Mouse (Mus musculus) CD4-positive, CD25-positive, alpha-beta regulatory T cell, adult 4 months (primary cell): ENCODE measurements at regions not wholly inside any gene's neighbourhood (a gene's known extent, or its start where the extent isn't known, plus 50 kb on each side); places are given as distances from the start of the nearest gene placed in this dataset.
A peak's percentile ranks its signal among the peaks of the same experiment; 100 is the strongest.
"Not testable (repeated sequence)": the region's sequence is repeated elsewhere in the genome, so short reads cannot be mapped to it uniquely, and the experiment has no call there.

Source experiments
- ATAC-seq: one replicate; pipeline ENCODE4 v1.8.0; 2017

DNA sequence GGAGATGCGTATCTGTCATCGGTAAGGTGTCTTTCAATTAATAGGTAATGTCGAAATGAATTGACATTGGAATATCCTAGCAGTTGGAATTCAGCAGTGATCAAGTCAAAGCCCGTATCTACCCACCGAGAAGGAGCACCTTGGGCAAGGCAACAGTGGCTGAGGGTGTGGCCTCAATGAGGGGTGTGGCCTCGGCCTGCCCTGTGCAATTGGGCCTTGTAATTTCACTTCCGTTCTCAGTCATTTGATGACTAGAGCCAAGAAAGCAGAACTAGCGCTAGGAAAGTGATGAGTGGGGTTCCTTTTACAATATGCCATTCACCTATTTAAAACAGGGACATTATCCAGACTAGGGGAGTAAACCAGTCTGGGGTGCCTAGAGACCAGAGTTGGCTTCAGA lies 77.6 kb downstream of the Elovl4 start:
- no peak for ATAC-seq

DNA sequence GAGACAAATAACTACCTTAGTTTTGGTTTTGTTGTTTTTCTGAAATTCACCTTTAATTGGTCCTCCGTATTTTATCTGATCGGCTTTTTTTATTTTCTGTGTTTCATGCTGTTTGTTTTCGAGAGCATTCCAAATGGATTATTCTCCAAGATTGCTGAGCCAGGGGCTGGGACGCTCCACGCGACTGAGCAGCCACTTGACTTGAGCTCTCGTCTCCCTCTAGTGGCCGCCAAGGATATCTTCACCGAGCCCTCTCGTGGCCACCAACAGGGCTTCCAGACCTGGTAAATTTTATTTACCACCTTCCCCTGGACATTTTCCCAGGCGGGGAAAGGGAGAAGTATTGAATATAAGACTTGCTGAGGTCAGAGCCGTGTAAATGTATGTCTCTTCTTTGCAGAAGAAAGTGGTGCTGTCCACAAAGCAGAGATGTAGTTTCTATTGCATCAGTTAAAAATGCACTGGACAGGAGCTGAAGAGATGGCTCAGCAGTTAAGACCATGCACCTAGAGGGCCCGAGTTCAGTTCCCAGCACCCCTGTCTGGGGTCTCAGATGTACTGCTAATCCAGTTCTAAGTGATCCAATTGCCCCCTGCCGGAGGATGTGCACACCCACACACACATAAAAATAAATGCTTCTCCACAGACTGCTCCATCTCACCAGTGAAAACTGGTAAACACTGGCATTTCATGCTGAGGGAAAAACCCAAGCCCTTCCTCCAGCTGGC lies 78.5 kb downstream of the Elovl4 start:
- peak; percentile 96 for ATAC-seq

DNA sequence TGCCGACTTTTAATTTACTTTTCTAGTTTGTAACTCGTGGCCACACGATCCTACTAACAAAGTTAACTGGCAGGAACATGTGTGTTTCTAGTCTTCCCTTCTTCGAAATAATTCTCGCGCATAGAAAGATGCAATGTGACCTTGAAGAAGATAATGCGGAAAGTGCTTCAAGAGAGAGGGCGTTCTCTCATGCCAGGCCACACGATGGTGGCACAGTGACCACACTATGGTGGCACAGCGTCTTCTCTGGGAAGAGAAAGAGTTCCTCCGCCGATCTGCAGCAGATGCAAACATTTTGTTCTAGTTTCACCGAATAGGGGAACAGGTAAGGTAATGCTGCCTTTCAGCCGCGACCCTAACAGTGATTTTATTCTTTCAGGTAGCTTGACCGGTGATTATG lies 79.1 kb downstream of the Elovl4 start:
- ATAC-seq, result no peak

DNA sequence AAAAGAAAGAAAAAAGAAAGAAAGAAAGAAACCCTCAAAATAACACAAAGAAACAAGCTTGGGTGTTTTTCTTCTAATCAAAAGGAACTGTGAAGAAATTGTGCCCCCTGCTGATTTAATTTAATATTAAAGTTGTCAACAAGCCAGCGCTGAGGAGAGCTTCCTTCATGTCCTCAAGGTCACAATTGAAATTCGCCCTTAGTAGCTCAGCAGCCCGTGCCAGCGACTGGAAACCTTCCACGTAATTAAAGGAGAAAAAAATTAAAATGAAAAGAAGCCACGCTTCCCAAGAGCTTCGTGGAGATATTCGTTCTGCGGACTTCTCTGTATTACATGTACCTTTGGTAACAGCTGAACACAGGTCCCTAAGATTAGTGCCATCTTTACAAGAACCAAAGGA lies 80.0 kb downstream of the Elovl4 start:
- no peak for ATAC-seq

DNA sequence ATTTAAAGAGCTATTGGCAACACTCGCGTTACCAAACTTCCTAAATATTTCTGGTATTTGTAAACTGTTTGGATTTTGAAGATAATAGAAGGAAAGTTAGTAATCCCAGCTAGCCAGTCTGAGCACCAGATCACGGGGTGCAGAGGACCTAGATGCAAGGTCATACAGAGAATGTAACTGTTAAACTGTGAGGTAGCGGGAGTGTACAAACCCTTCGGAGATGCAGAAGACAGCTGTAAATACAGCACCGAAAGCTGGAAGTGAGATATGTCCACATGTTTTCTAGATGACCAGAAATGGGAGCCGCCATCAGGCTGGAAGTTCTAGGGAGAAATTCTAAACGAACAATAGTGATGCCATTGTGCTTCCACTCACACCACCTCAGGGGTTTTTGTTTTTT lies 80.5 kb downstream of the Elovl4 start:
- no peak for ATAC-seq

DNA sequence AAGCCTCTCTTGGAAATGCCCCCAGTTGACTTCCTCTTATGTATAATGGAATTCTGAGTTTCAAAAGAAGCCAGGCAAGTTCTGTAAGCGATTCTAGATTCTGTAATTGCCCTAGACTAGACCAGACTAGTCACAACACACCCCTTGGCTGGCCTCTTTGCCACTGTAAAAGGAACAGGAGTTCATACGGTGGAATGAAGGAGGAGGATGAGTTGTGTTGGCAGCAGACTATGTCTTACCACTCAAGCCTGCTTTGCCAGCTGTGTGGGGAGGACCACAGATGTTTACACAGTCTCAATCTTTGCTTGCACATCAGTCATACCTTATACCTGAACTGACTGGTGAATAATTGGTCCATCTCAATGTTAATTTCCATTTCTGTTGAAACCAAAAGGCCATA lies 85.1 kb downstream of the Elovl4 start:
- no peak for ATAC-seq

DNA sequence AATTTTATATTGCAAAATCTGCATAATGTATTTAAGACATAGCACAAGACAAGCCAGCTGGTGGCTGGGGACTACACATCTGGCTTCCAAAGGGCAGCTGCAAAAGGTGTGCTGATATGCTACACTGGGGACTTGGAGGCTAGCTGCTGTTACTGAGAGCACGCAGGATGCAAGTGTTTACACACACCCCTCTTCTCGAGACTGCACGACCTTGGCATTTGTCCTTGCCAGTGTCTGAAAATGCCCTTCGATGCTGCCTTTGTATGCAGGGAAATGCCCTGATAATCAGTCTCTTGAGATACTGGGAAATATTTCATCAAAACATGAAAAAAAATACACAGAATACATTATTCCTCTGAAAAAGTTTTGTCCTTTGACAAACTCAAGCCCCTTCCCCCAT lies 86.3 kb downstream of the Elovl4 start:
- ATAC-seq, result no peak

DNA sequence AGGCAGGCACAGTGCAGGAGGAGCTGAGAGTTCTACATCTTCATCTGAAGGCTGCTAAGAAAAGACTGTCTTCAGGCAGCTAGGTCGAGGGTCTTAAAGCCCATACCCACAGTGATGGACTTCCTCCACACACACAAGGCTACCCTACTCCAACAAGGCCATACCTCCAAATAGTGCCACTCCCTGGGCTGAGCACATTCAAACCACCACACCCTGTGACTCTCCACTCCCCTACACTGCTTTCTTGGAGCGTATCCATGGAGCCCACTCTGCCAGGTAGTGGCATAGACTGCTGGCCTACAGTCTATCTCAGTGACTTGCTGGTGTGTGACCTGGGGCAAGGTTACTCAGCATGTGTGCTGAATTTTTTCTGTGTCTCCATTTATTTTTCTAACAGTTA lies 88.0 kb downstream of the Elovl4 start:
- ATAC-seq, result not testable (repeated sequence)

DNA sequence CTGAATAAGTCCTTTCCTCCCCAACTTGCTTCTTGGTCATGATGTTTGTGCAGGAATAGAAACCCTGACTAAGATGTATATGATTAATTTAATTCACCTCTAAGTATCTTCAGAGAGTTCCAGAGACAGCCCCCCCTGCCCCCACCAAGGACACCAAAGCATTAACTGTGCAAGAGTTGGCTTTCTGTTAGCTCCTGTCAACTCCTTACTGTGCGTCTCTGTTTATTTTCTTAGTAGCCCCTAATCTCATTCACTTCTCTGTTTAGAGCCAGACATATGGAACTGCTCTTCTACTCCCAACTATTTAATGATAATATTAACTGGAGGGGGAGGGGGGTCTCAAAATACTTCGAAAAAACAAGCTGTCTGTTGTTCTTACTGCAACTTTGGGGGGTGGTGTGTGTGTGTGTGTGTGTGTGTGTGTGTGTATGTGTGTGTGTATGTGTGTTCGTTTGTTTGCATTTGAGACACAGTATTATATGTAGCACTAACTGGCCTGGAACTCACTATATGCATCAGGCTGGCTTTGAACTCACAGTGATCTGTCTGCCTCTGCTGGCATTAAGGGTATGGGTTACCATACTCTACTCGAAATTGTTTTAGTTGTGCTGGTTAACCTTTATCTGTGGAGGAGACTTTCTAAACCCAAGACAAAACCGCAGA lies 89.8 kb downstream of the Elovl4 start:
- no peak for ATAC-seq

DNA sequence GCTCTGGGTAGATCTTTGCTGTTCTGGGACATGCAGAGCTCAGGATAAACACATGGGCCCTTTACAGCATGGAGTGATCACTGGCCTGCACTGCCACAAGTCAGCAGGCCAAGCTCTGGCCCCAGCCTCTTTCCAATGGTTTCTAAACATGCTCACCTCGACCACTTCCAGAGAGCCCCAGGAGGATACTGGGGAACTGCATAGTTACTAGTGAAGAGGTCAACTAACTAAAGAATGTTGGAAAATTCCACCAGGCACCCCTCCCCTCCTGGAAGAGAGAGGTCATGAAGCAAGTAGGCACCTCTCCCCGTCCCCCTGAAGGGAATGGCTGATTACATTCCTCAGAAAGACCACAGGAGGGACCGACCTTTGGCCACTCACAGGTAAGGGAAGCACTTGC lies 98.7 kb downstream of the Elovl4 start:
- no peak for ATAC-seq

DNA sequence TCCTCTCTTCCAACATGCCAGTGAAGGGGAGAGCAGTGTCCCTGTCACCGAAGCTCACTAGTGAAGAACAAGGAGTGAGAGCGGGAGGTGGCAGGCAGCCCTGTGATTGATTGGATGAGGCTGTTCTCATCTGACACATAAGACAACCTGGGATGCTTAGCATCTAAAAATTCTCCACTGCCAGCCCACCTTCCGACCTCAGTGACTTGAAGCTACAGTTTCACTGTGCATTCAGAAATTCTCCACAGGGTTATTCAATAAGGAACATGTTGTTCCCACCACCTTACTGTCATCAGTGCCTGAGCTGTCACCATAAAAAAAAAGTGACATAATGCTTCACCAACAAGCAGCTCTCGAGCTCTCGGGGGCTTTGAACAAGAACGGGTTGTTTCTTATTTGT lies 100.0 kb downstream of the Elovl4 start:
- ATAC-seq, result no peak

DNA sequence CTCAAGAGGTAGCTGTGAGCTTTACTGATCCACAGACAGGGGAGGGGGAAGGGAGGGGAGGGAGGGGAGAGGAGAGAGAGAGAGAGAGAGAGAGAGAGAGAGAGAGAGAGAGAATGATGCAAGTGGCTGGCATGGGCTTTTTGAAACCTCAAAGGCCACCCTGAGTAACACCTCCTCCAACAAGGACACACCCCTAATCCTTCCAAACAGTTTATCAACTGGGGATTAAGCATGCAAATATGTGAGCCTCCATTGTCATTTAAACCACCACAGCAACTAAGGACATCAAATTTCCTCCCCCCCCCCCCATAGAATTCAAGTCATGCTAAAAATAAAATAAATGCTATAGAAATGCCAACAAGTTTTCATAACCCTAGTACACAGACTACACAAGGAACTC lies 101.9 kb downstream of the Elovl4 start:
- ATAC-seq, result no peak

DNA sequence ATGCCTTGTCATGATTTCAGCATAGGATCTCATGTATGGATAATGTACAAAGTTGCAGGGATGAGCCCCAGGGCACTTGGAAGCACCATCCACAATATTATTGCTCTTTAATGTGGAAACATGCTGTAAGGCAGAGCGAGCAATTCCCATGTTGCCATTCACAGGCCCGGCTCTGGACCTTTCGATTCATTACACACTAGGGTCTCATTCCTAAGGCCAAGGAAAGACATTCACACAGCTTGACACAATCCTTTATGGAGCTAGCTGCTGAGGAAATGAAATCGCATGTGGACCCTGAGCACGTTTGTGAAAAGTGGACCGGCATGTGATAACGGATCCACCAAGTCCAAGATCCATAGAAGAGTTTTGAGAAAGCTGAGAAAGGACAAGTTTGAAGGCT lies 105.2 kb downstream of the Elovl4 start:
- no peak for ATAC-seq

DNA sequence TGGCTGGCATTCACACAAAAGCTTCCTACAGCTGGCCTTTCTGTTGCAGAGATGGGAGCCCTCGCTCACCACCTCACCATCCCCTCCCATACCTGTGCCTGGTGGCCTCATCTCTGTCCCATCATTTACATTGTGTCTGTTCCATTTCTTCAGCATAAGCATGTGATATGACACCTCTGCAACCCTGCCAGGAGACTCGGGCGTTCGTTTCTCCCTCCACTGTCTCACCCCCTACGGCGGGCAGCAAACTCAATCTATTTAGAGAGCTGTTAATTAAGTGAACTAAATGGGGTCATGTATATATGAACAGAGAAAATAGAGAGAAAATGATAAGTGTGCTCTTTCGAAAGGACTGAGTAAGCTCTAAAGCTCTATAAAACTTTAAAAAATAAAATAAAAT lies 106.0 kb downstream of the Elovl4 start:
- ATAC-seq, result no peak

DNA sequence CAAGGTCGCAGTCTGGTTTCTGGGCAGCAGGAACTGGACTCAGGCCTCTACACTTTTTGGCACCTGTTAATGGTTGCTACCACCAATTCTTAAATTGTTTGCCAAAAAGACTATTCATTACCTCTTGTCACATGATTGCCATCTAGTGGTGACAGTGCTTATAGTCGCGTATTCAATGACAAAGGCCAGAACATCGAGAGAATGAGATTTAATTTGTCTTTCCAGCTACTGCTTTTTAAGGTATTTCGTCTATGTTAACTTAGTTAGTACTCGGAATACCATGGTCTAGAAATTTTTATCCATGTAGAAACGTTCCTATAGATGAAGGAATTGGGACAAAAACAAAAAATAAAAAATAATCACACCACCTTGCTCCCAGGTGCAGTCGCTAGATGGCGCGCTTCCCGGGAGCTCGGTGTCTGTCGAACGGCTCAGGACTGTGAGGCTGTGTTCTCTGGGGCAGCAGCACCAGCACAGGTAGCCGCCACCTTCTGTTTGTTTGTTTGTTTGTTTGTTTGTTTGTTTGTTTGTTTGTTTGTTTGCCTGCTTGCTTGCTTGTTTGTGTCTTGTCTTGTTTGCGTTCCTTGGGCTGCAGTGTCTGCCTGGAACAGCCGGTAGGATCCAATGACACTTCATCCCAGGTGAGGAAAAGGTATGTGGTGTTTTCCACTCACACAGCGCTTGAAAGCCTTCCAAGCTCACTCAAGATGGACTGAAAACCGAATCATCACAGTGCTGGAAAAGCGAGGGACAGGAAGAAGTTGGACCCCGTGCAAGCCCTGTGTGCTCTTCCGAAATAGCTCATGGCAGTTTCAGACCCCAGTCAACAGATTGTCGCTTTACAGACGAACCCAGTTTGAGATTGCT lies 114.5 kb downstream of the Elovl4 start:
- peak; percentile 84 for ATAC-seq
